Mouse (Mus musculus): ENCODE results near the gene Cpa4. TPM values are rescaled to one million over a fixed set of nuclear protein-coding genes. Genes with fewer than 3 reads are reported as not detected.
A peak's percentile ranks its signal among the peaks of the same experiment; 100 is the strongest.

Cpa4 gene
- polyA plus RNA-seq (2014; fragmentation: Nextera tagmentation; extraction: Ambion mirVana) = 2.1 and 3.6 TPM in 2 replicates

GRCm38 (mm10) chr6:30568069-30568468 is at the start of gene Cpa4:
Gene Cpa4 (plus strand): TSS chr6:30568369.
- no peak for ATAC-seq (ENCODE audit: insufficient read depth, low FRiP score, low TSS enrichment)
- WGBS = 84% methylated on average over 5 of the region's 5 CpGs
- H3K27ac ChIP-seq (ENCODE audit: low read depth, low read length) = no peak within 1 kb of the TSS
- no peaks in the 10 kb centered on the region for H3K27me3 ChIP-seq (ENCODE audit: control insufficient read depth, insufficient read depth, low read length)
- peaks cover 5% of the 10 kb centered on the region for H3K4me1 ChIP-seq (ENCODE audit: control insufficient read depth, insufficient read depth, low read length)
- no peaks in the 10 kb centered on the region for H3K9me3 ChIP-seq (ENCODE audit: control insufficient read depth, low read length)
- no peak for DNase-seq (ENCODE audit: low spot score)
- no peak within 1 kb of the TSS for H3K9ac ChIP-seq (ENCODE audit: low read length)
- H3K36me3 ChIP-seq (ENCODE audit: control insufficient read depth, insufficient read depth, low read length) = no peaks in the 10 kb centered on the region
- no peak within 1 kb of the TSS for H3K4me3 ChIP-seq (ENCODE audit: low read depth, low read length)
- no peak within 1 kb of the TSS for H3K4me2 ChIP-seq (ENCODE audit: low read depth)

- H3K9me3 ChIP-seq (ENCODE audit: control insufficient read depth, low read length) = no peaks in the 10 kb centered on the region
- no peaks in the 10 kb centered on the region for H3K4me1 ChIP-seq (ENCODE audit: control insufficient read depth, insufficient read depth, low read length)
- H3K9ac ChIP-seq (ENCODE audit: low read length) = no peak overlapping the region
- no peak for ATAC-seq (ENCODE audit: insufficient read depth, low FRiP score, low TSS enrichment)
- 72% methylated on average over 11 of the region's 11 CpGs for WGBS
- no peaks in the 10 kb centered on the region for H3K27me3 ChIP-seq (ENCODE audit: control insufficient read depth, insufficient read depth, low read length)
- H3K4me2 ChIP-seq (ENCODE audit: low read depth) = no peak overlapping the region
- H3K36me3 ChIP-seq (ENCODE audit: control insufficient read depth, insufficient read depth, low read length) = no peaks in the 10 kb centered on the region
- H3K27ac ChIP-seq (ENCODE audit: low read depth, low read length) = no peak overlapping the region
- no peak overlapping the region for H3K4me3 ChIP-seq (ENCODE audit: low read depth, low read length)
- no peak for DNase-seq (ENCODE audit: low spot score)
Observed at GRCm38 (mm10) chr6:30520400-30520799, 47.8 kb upstream of the Cpa4 start.

DNA sequence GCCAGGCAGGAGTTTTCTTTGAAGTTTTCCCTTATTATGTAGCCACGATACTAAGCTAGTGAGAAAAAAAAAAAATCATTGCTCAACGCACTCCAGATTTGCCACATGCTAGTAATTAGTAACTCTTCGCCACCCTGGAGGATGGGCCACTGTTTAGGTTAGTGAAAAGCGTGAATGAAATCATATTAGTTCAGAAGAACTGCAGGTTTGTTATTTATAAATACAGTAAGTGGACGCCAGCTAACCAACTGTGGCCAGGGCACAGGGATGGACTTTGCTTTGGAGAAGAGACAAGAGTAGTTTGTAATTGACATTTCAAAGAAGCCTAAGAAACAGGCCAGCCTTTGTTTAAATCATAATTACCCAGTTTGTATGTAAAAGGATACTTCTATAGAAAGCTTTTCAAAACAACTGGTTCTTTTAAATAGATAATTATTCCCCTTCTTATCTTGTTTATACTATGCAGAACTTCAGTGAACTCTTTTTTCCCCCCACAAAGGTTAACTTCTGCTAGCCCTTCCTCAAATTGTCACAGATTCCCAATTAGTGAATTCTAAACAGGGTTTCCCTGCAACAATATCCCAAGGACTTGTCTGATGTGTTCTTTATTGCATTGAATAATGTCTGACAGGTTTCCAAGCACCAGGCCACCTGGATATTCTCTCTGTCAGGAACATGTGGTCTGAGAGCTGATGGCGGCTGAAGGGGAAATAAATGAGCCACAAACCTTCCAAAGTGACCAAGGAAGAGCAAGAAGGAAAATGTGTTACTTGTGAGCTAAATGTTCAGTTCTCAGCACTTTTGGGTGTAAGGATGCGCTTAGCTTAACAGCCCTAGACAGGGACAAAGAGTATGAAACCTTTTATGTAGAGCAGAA is 42.5 kb upstream of the Cpa4 start:
- no peak overlapping the region for H3K4me3 ChIP-seq (ENCODE audit: low read depth, low read length)
- peaks cover 7% of the 10 kb centered on the region; the same call in 1 of the 2 replicates for H3K4me1 ChIP-seq (ENCODE audit: control insufficient read depth, insufficient read depth, low read length)
- H3K4me2 ChIP-seq (ENCODE audit: low read depth) = no peak overlapping the region
- H3K27ac ChIP-seq (ENCODE audit: low read depth, low read length) = 0 out of 2 replicates have a peak overlapping the region, but pooled peaks have one; percentile 35
- H3K36me3 ChIP-seq (ENCODE audit: control insufficient read depth, insufficient read depth, low read length) = no peaks in the 10 kb centered on the region
- no peaks in the 10 kb centered on the region for H3K9me3 ChIP-seq (ENCODE audit: control insufficient read depth, low read length)
- H3K9ac ChIP-seq (ENCODE audit: low read length) = no peak overlapping the region
- 51% methylated on average over 7 of the region's 7 CpGs for whole genome bisulfite sequencing
- no peaks in the 10 kb centered on the region for H3K27me3 ChIP-seq (ENCODE audit: control insufficient read depth, insufficient read depth, low read length)
- ATAC-seq (ENCODE audit: insufficient read depth, low FRiP score, low TSS enrichment) = no peak
- DNase-seq (ENCODE audit: low spot score) = no peak

DNA sequence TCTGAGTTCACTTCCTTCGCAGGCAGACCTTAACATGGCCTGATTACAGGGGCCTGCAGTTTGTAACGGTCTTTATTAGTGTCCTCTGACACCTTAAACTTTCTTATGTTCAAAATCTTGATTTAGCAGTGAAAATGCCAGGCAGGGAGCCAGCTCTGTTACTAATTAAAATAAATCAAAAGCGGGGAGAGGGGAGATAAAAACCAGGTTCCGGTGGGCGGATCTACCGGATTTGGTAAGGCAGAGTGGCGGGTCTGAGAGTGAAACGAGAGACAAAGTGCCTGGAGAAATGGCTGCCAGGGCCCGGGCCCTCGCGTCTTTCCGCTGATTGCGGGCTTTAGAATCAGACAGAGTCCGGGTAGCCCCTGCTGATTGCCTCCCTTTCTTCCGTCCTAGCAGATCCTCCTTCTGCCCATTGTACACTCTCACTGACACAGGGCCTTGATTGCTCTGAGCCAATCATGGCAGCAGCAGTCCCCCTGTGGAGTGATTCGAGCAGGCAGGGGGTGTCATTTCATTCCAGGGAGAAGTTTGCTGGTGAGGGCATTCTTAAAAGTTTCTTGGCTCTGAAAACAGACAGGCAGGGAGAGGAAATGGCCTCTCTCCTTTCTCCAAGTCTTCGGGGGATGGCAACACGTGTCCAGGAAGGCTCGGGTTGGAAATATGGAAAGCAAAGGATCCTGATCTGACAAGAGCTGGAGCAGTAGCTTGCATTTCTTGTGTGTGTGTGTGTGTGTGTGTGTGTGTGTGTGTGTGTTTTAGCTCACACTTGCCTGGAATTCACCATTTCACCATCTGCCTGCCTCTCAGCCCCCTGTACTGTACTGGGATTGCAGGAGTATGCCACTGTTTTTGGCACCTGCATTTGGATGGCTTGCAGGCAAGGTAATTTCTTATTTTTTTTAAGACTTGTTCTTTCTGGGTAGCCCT is 41.3 kb upstream of the Cpa4 start:
- Histone ChIP-seq H3K9ac (ENCODE audit: low read length) (peak overlapping the region; percentile 39), H3K4me3 (ENCODE audit: low read depth, low read length) (0 out of 2 replicates have a peak overlapping the region, but pooled peaks have one; percentile 9), H3K9me3 (ENCODE audit: control insufficient read depth, low read length) (no peaks in the 10 kb centered on the region), H3K27me3 (ENCODE audit: control insufficient read depth, insufficient read depth, low read length) (no peaks in the 10 kb centered on the region), H3K27ac (ENCODE audit: low read depth, low read length) (peak overlapping the region; percentile 86), H3K36me3 (ENCODE audit: control insufficient read depth, insufficient read depth, low read length) (no peaks in the 10 kb centered on the region), H3K4me2 (ENCODE audit: low read depth) (peak overlapping the region; percentile 28), H3K4me1 (ENCODE audit: control insufficient read depth, insufficient read depth, low read length) (peaks cover 7% of the 10 kb centered on the region; the same call in 1 of the 2 replicates)
- peak; percentile 69; the same call in 1 of the 2 replicates for ATAC-seq (ENCODE audit: insufficient read depth, low FRiP score, low TSS enrichment)
- WGBS = 11% methylated on average over 19 of the region's 19 CpGs
- peak; percentile 69 for DNase-seq (ENCODE audit: low spot score)

- H3K27me3 ChIP-seq (ENCODE audit: control insufficient read depth, insufficient read depth, low read length) = no peaks in the 10 kb centered on the region
- H3K27ac ChIP-seq (ENCODE audit: low read depth, low read length) = 0 out of 2 replicates have a peak overlapping the region, but pooled peaks have one; percentile 11
- peaks cover 7% of the 10 kb centered on the region; the same call in 1 of the 2 replicates for H3K4me1 ChIP-seq (ENCODE audit: control insufficient read depth, insufficient read depth, low read length)
- no peak for DNase-seq (ENCODE audit: low spot score)
- no peaks in the 10 kb centered on the region for H3K36me3 ChIP-seq (ENCODE audit: control insufficient read depth, insufficient read depth, low read length)
- 73% methylated on average over 6 of the region's 6 CpGs for WGBS
- no peak overlapping the region for H3K4me2 ChIP-seq (ENCODE audit: low read depth)
- no peak for ATAC-seq (ENCODE audit: insufficient read depth, low FRiP score, low TSS enrichment)
- no peaks in the 10 kb centered on the region for H3K9me3 ChIP-seq (ENCODE audit: control insufficient read depth, low read length)
- H3K4me3 ChIP-seq (ENCODE audit: low read depth, low read length) = no peak overlapping the region
- H3K9ac ChIP-seq (ENCODE audit: low read length) = no peak overlapping the region
Observed at GRCm38 (mm10) chr6:30528800-30529199, 39.4 kb upstream of the Cpa4 start.

- DNase-seq (ENCODE audit: low spot score) (no peak), ATAC-seq (ENCODE audit: insufficient read depth, low FRiP score, low TSS enrichment) (no peak)
- H3K9ac ChIP-seq (ENCODE audit: low read length) = no peak overlapping the region
- H3K9me3 ChIP-seq (ENCODE audit: control insufficient read depth, low read length) = no peaks in the 10 kb centered on the region
- no peaks in the 10 kb centered on the region for H3K36me3 ChIP-seq (ENCODE audit: control insufficient read depth, insufficient read depth, low read length)
- no peak overlapping the region for H3K4me2 ChIP-seq (ENCODE audit: low read depth)
- no peaks in the 10 kb centered on the region for H3K27me3 ChIP-seq (ENCODE audit: control insufficient read depth, insufficient read depth, low read length)
- 42% methylated on average over 3 of the region's 3 CpGs for WGBS
- no peak overlapping the region for H3K27ac ChIP-seq (ENCODE audit: low read depth, low read length)
- no peak overlapping the region for H3K4me3 ChIP-seq (ENCODE audit: low read depth, low read length)
- no peaks in the 10 kb centered on the region for H3K4me1 ChIP-seq (ENCODE audit: control insufficient read depth, insufficient read depth, low read length)
Observed at GRCm38 (mm10) chr6:30535340-30535739, 32.8 kb upstream of the Cpa4 start.

DNA sequence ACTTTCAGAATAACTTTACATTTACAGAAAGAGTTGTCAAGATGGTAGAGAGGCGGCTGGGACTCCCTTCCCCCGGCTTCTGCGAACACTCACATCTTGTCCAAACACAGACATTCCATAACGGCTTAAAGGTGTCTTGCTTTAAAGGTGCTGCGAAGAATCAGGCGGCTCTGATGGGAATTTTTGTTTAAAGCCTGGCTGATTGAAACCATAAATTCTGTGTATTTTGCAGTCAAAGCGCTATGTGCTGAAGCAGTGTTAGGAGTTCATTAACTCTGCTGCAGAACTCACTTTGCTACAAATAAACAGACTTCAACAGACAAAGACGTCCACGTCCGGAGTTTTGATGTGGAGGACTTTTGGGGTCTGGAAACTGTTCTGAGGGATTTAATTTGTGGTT is 29.9 kb upstream of the Cpa4 start:
- no peak overlapping the region for H3K4me2 ChIP-seq (ENCODE audit: low read depth)
- no peak overlapping the region for H3K4me3 ChIP-seq (ENCODE audit: low read depth, low read length)
- no peak overlapping the region for H3K27ac ChIP-seq (ENCODE audit: low read depth, low read length)
- ATAC-seq (ENCODE audit: insufficient read depth, low FRiP score, low TSS enrichment) = no peak
- no peak for DNase-seq (ENCODE audit: low spot score)
- H3K36me3 ChIP-seq (ENCODE audit: control insufficient read depth, insufficient read depth, low read length) = no peaks in the 10 kb centered on the region
- no peaks in the 10 kb centered on the region for H3K9me3 ChIP-seq (ENCODE audit: control insufficient read depth, low read length)
- no peaks in the 10 kb centered on the region for H3K27me3 ChIP-seq (ENCODE audit: control insufficient read depth, insufficient read depth, low read length)
- WGBS = 60% methylated on average over 10 of the region's 10 CpGs
- H3K4me1 ChIP-seq (ENCODE audit: control insufficient read depth, insufficient read depth, low read length) = 0 out of 2 replicates have a peak, but pooled peaks cover 3% of the 10 kb centered on the region
- no peak overlapping the region for H3K9ac ChIP-seq (ENCODE audit: low read length)

DNA sequence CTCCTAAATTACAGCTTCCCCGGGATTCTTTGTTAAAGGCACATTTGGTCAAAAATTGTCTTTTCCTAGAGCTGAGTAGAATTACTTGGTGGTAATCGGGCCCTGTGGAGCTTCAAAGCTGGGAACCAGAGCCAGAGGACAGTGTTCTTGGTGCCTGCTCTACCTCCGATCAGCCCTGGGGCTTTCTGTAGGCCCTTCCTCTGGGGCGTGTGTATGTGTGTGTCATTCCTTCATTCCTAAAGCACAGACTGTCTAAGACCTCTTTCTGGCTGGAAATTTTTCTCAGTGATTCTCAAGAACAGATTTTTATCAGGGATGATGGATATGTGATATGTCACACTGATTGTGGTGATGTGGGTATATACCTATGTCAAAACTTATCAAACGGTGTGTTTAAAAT is 29.4 kb upstream of the Cpa4 start:
- DNase-seq (ENCODE audit: low spot score) (no peak), ATAC-seq (ENCODE audit: insufficient read depth, low FRiP score, low TSS enrichment) (no peak)
- no peak overlapping the region for H3K9ac ChIP-seq (ENCODE audit: low read length)
- H3K27me3 ChIP-seq (ENCODE audit: control insufficient read depth, insufficient read depth, low read length) = no peaks in the 10 kb centered on the region
- H3K4me2 ChIP-seq (ENCODE audit: low read depth) = no peak overlapping the region
- no peaks in the 10 kb centered on the region for H3K9me3 ChIP-seq (ENCODE audit: control insufficient read depth, low read length)
- 0 out of 2 replicates have a peak overlapping the region, but pooled peaks have one; percentile 14 for H3K27ac ChIP-seq (ENCODE audit: low read depth, low read length)
- no peaks in the 10 kb centered on the region for H3K36me3 ChIP-seq (ENCODE audit: control insufficient read depth, insufficient read depth, low read length)
- H3K4me3 ChIP-seq (ENCODE audit: low read depth, low read length) = no peak overlapping the region
- 75% methylated on average over 5 of the region's 5 CpGs for WGBS
- peaks cover 5% of the 10 kb centered on the region; the same call in 1 of the 2 replicates for H3K4me1 ChIP-seq (ENCODE audit: control insufficient read depth, insufficient read depth, low read length)
